Mouse (Mus musculus): ENCODE measurements around the gene Mindy1. TPM values are rescaled to one million over a fixed set of nuclear protein-coding genes. Genes with fewer than 3 reads are reported as not detected.
A peak's percentile ranks its signal among the peaks of the same experiment; 100 is the strongest.

The Mindy1 gene
- polyA plus RNA-seq, 1 experiment = 43.6 TPM

- Histone ChIP-seq H3K9ac (ENCODE audit: low read depth, poor library complexity, severe bottlenecking) (no peak overlapping the region), H3K36me3 (ENCODE audit: control insufficient read depth, insufficient read depth, low read length, poor library complexity, severe bottlenecking) (peaks cover 22% of the 10 kb centered on the region)
Measured at GRCm38 (mm10) chr3:95291041-95291440, 9.9 kb downstream of the Mindy1 start.

DNA sequence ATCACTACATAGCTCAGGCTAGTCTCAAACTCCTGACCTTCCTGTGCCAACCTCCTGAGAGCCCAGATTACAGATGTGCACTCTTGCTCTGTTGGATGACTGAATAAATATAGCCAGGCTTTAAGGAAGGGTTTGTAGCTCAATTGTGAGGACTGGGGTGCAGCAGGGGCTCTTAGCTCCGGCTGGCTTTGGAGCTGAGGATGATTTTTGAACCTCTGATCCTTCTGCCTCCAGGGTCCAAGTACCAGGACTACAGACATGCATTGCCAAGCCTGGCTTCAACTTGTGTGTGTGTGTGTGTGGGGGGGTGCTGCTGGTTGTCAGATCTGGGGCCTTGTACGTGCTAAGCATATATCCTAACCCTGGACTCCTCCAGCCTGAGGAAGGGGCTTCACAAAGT lies 11.8 kb downstream of the Mindy1 start:
- Histone ChIP-seq H3K36me3 (ENCODE audit: control insufficient read depth, insufficient read depth, low read length, poor library complexity, severe bottlenecking) (peaks cover 20% of the 10 kb centered on the region), H3K27me3 (ENCODE audit: control insufficient read depth, insufficient read depth, low read length, poor library complexity, severe bottlenecking) (no peaks in the 10 kb centered on the region), H3K4me1 (ENCODE audit: control insufficient read depth, insufficient read depth, low read length) (peaks cover 14% of the 10 kb centered on the region), H3K9me3 (replicated peaks; ENCODE audit: control insufficient read depth, insufficient read depth, low read length, poor library complexity, severe bottlenecking) (no peaks in the 10 kb centered on the region), H3K9ac (ENCODE audit: low read depth, poor library complexity, severe bottlenecking) (no peak overlapping the region), H3K27ac (ENCODE audit: insufficient read depth, low read length) (no peak overlapping the region), H3K4me3 (ENCODE audit: low read depth, low read length) (no peak overlapping the region)
- no peak for TF ChIP-seq CTCF (IDR thresholded peaks at IDR 0.05; ENCODE audit: low read depth, low read length)
- TF ChIP-seq POLR2A (IDR thresholded peaks at IDR 0.05; ENCODE audit: insufficient read depth, low read length) = no peak
- TF ChIP-seq EP300 (IDR thresholded peaks at IDR 0.05; ENCODE audit: insufficient read depth, low read depth, low read length) = no peak

More at GRCm38 (mm10) chr3:95291041-95291440, 9.9 kb downstream of the Mindy1 start:
- Histone ChIP-seq H3K9me3 (replicated peaks; ENCODE audit: control insufficient read depth, insufficient read depth, low read length, poor library complexity, severe bottlenecking) (no peaks in the 10 kb centered on the region), H3K27ac (ENCODE audit: insufficient read depth, low read length) (no peak overlapping the region), H3K27me3 (ENCODE audit: control insufficient read depth, insufficient read depth, low read length, poor library complexity, severe bottlenecking) (no peaks in the 10 kb centered on the region), H3K4me3 (ENCODE audit: low read depth, low read length) (no peak overlapping the region), H3K4me1 (ENCODE audit: control insufficient read depth, insufficient read depth, low read length) (peaks cover 14% of the 10 kb centered on the region)
- TF ChIP-seq EP300 (IDR thresholded peaks at IDR 0.05; ENCODE audit: insufficient read depth, low read depth, low read length) = no peak
- no peak for TF ChIP-seq CTCF (IDR thresholded peaks at IDR 0.05; ENCODE audit: low read depth, low read length)
- no peak for TF ChIP-seq POLR2A (IDR thresholded peaks at IDR 0.05; ENCODE audit: insufficient read depth, low read length)

GRCm38 (mm10) chr3:95293537-95293936 lies 12.4 kb downstream of the Mindy1 start:
- Histone ChIP-seq H3K9me3 (replicated peaks; ENCODE audit: control insufficient read depth, insufficient read depth, low read length, poor library complexity, severe bottlenecking) (no peaks in the 10 kb centered on the region), H3K4me3 (ENCODE audit: low read depth, low read length) (no peak overlapping the region), H3K27ac (ENCODE audit: insufficient read depth, low read length) (peak overlapping the region; percentile 53; the same call in 1 of the 2 replicates), H3K4me1 (ENCODE audit: control insufficient read depth, insufficient read depth, low read length) (peaks cover 14% of the 10 kb centered on the region), H3K36me3 (ENCODE audit: control insufficient read depth, insufficient read depth, low read length, poor library complexity, severe bottlenecking) (peaks cover 14% of the 10 kb centered on the region), H3K27me3 (ENCODE audit: control insufficient read depth, insufficient read depth, low read length, poor library complexity, severe bottlenecking) (no peaks in the 10 kb centered on the region), H3K9ac (ENCODE audit: low read depth, poor library complexity, severe bottlenecking) (no peak overlapping the region)
- TF ChIP-seq CTCF (IDR thresholded peaks at IDR 0.05; ENCODE audit: low read depth, low read length) = no peak
- TF ChIP-seq EP300 (IDR thresholded peaks at IDR 0.05; ENCODE audit: insufficient read depth, low read depth, low read length) = no peak

DNA sequence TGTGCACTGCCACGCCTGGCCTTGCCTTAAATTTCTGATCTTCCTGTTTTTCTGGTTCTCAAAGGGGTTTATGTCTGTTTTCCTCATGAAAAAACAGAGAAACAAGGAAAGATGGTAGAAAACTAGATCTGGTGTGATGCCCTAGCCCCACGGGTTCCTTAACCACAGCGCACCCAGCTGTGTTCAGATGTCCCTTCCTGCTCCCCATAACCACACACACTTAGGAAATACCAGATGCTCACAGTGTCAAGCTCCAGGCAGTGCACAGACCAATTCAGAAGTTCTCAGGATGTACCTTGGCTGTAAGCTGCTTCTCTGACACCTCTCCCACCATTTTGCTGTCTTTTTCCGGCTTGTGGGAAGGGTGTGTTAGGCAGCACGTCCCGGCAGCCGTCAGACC lies 13.2 kb downstream of the Mindy1 start:
- H3K27ac ChIP-seq (ENCODE audit: insufficient read depth, low read length) = peak overlapping the region; percentile 53
- H3K36me3 ChIP-seq (ENCODE audit: control insufficient read depth, insufficient read depth, low read length, poor library complexity, severe bottlenecking) = peaks cover 12% of the 10 kb centered on the region
- TF ChIP-seq CTCF (IDR thresholded peaks at IDR 0.05; ENCODE audit: low read depth, low read length) (no peak), POLR2A (IDR thresholded peaks at IDR 0.05; ENCODE audit: insufficient read depth, low read length) (no peak), EP300 (IDR thresholded peaks at IDR 0.05; ENCODE audit: insufficient read depth, low read depth, low read length) (no peak)
- H3K4me3 ChIP-seq (ENCODE audit: low read depth, low read length) = no peak overlapping the region
- no peaks in the 10 kb centered on the region for H3K9me3 ChIP-seq (replicated peaks; ENCODE audit: control insufficient read depth, insufficient read depth, low read length, poor library complexity, severe bottlenecking)
- H3K27me3 ChIP-seq (ENCODE audit: control insufficient read depth, insufficient read depth, low read length, poor library complexity, severe bottlenecking) = no peaks in the 10 kb centered on the region
- H3K4me1 ChIP-seq (ENCODE audit: control insufficient read depth, insufficient read depth, low read length) = peaks cover 14% of the 10 kb centered on the region
- no peak overlapping the region for H3K9ac ChIP-seq (ENCODE audit: low read depth, poor library complexity, severe bottlenecking)

DNA sequence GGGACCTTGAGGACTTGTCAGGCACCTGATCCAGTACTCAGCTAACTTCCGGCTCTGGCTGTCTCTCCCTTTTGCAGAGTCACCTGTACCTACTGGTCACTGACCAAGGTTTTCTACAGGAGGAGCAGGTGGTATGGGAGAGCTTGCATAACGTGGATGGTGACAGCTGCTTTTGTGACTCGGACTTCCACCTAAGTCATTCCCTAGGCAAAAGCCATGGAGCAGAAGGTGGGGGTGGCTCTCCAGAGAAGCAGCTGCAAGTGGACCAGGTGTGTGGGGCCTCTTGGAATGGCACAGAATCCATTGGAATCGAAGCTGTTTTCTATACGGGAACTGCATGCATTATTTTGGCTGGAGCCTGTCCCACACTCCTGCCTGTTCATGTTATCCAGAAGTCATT lies 13.6 kb downstream of the Mindy1 start:
- TF ChIP-seq CTCF (IDR thresholded peaks at IDR 0.05; ENCODE audit: low read depth, low read length) = no peak
- no peak for TF ChIP-seq EP300 (IDR thresholded peaks at IDR 0.05; ENCODE audit: insufficient read depth, low read depth, low read length)
- TF ChIP-seq POLR2A (IDR thresholded peaks at IDR 0.05; ENCODE audit: insufficient read depth, low read length) = no peak
- H3K4me1 ChIP-seq (ENCODE audit: control insufficient read depth, insufficient read depth, low read length) = peaks cover 14% of the 10 kb centered on the region
- H3K27ac ChIP-seq (ENCODE audit: insufficient read depth, low read length) = peak overlapping the region; percentile 11; the same call in 1 of the 2 replicates
- H3K27me3 ChIP-seq (ENCODE audit: control insufficient read depth, insufficient read depth, low read length, poor library complexity, severe bottlenecking) = no peaks in the 10 kb centered on the region
- peaks cover 12% of the 10 kb centered on the region for H3K36me3 ChIP-seq (ENCODE audit: control insufficient read depth, insufficient read depth, low read length, poor library complexity, severe bottlenecking)
- no peak overlapping the region for H3K4me3 ChIP-seq (ENCODE audit: low read depth, low read length)
- H3K9me3 ChIP-seq (replicated peaks; ENCODE audit: control insufficient read depth, insufficient read depth, low read length, poor library complexity, severe bottlenecking) = no peaks in the 10 kb centered on the region
- no peak overlapping the region for H3K9ac ChIP-seq (ENCODE audit: low read depth, poor library complexity, severe bottlenecking)

- no peak for TF ChIP-seq CTCF (IDR thresholded peaks at IDR 0.05; ENCODE audit: low read depth, low read length)
- TF ChIP-seq POLR2A (IDR thresholded peaks at IDR 0.05; ENCODE audit: insufficient read depth, low read length) = no peak
- TF ChIP-seq EP300 (IDR thresholded peaks at IDR 0.05; ENCODE audit: insufficient read depth, low read depth, low read length) = no peak
- Histone ChIP-seq H3K27ac (ENCODE audit: insufficient read depth, low read length) (peak overlapping the region; percentile 63), H3K9ac (ENCODE audit: low read depth, poor library complexity, severe bottlenecking) (no peak overlapping the region), H3K4me3 (ENCODE audit: low read depth, low read length) (no peak overlapping the region), H3K36me3 (ENCODE audit: control insufficient read depth, insufficient read depth, low read length, poor library complexity, severe bottlenecking) (peaks cover 12% of the 10 kb centered on the region), H3K4me1 (ENCODE audit: control insufficient read depth, insufficient read depth, low read length) (peaks cover 14% of the 10 kb centered on the region), H3K9me3 (replicated peaks; ENCODE audit: control insufficient read depth, insufficient read depth, low read length, poor library complexity, severe bottlenecking) (no peaks in the 10 kb centered on the region), H3K27me3 (ENCODE audit: control insufficient read depth, insufficient read depth, low read length, poor library complexity, severe bottlenecking) (no peaks in the 10 kb centered on the region)
Measured at GRCm38 (mm10) chr3:95295321-95296102, 14.4 kb downstream of the Mindy1 start.

Measured in ES-Bruce4 (cell line).